Mouse (Mus musculus) kidney, embryonic 16.5 days (tissue): ENCODE results near the gene Phyhd1. TPM values are rescaled to one million over a fixed set of nuclear protein-coding genes. Genes with fewer than 3 reads are reported as not detected.
A peak's percentile ranks its signal among the peaks of the same experiment; 100 is the strongest.

Experiments used
- ATAC-seq: fragments of 200-750 bp; cut with Nextera tagmentation; 2 replicates; pipeline ENCODE4 v1.8.0; 2017; ENCODE audit warnings: moderate TSS enrichment; ENCODE audit not compliant: low FRiP score, low TSS enrichment
- H3K27ac ChIP-seq: fragments of 300-500 bp; sonication (generic); 2 replicates; pipeline ENCODE4 v1.5.1; 2014; ENCODE audit warnings: low read length
- H3K27me3 ChIP-seq: fragments of 300-500 bp; sonication (generic); 2 replicates; pipeline ENCODE4 v1.6.1; 2014; ENCODE audit warnings: low read length, control low read depth, mixed read lengths; ENCODE audit not compliant: insufficient read depth
- H3K36me3 ChIP-seq: fragments of 300-500 bp; sonication (generic); 2 replicates; pipeline ENCODE4 v1.6.1; 2014; ENCODE audit warnings: low read length, control low read depth, mixed read lengths; ENCODE audit not compliant: insufficient read depth
- H3K4me1 ChIP-seq: fragments of 300-500 bp; sonication (generic); 2 replicates; pipeline ENCODE4 v1.6.1; 2014; ENCODE audit warnings: low read length, control low read depth, mixed read lengths; ENCODE audit not compliant: insufficient read depth
- H3K4me2 ChIP-seq: fragments of 300-500 bp; sonication (generic); replicated peaks from 2 replicates; pipeline ENCODE4 v1.6.1; 2014; ENCODE audit warnings: low read depth, low read length
- H3K4me3 ChIP-seq: fragments of 300-500 bp; sonication (generic); 2 replicates; pipeline ENCODE4 v1.5.1; 2014; ENCODE audit warnings: mild to moderate bottlenecking, low read length
- H3K9ac ChIP-seq: fragments of 300-500 bp; sonication (generic); replicated peaks from 2 replicates; pipeline ENCODE4 v1.6.1; 2014; ENCODE audit warnings: low read length
- H3K9me3 ChIP-seq: fragments of 300-500 bp; sonication (generic); 2 replicates; pipeline ENCODE4 v1.6.1; 2016; ENCODE audit warnings: low read length, control low read depth
- whole genome bisulfite sequencing: fragments of 180-500 bp; shearing (Covaris S2); extraction: QIAGEN DNeasy Blood & Tissue Kit; methylation state at CpG from one replicate; pipeline ENCODE4 v1.1.7; 2014; 5-methylcytosine and 5-hydroxymethylcytosine counted together
- polyA plus RNA-seq: library from polyadenylated mRNA; unstranded; fragments of >200 nt; fragmentation: Nextera tagmentation; extraction: Ambion mirVana; gene quantifications from 2 replicates; pipeline ENCODE4 v1.2.1, GENCODE M21; 2015

Gene Phyhd1
- polyA plus RNA-seq, 1 experiment from 2014 or later: 16.0 TPM

DNA sequence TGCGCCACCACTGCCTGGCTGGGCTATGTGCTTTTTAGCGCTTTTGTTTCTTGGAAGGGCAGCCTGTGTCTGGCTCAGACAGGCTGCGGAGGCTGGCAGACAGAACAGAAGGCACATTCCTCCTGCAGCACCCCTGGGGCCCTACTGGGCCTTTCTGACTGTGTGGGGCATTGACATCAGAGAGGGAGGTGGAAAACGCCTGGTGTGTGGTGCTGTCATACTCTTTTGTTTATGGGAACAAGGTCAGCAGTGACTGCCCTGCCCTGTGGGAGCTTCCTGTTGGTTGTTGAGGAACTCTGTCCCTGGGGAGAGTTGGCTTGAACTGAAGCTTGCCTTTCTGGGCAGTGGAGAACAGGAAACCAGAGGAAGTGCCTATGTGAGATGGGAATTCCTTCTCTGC is 23.5 kb upstream of the Phyhd1 start:
- no peaks in the 10 kb centered on the region for H3K27me3 ChIP-seq
- H3K4me1 ChIP-seq: peaks cover 32% of the 10 kb centered on the region
- 36% methylated on average over 4 of the region's 4 CpGs for WGBS
- peak overlapping the region; percentile 44; the same call in 1 of the 2 replicates for H3K27ac ChIP-seq
- H3K4me2 ChIP-seq: no peak overlapping the region
- peaks cover 24% of the 10 kb centered on the region for H3K36me3 ChIP-seq
- no peak overlapping the region for H3K9ac ChIP-seq
- no peak overlapping the region for H3K4me3 ChIP-seq
- H3K9me3 ChIP-seq: no peaks in the 10 kb centered on the region
- ATAC-seq: peak; percentile 50

DNA sequence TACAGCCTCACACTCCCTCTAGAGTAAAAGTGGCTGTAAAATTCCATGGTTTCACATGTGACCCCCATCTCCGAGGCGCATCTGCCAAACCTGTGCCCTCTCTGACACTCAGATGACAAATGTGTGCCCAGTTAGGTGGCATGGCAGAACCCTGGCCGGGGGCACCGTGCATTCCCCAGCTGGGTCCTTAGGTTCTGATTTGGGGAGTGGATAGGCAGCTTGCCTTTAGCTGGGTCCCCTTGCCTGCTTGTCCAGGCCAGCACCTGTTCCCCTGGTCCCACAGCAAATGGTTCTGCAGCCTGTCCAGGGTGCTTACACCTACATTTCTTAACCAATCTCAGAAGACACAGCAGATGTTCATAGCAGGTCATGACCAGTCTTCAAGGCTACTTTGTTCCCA is 22.6 kb upstream of the Phyhd1 start:
- Histone ChIP-seq H3K36me3 (peaks cover 30% of the 10 kb centered on the region), H3K27me3 (no peaks in the 10 kb centered on the region), H3K9me3 (no peaks in the 10 kb centered on the region), H3K4me1 (peaks cover 30% of the 10 kb centered on the region), H3K4me3 (no peak overlapping the region), H3K4me2 (no peak overlapping the region), H3K27ac (peak overlapping the region; percentile 44; the same call in 1 of the 2 replicates), H3K9ac (no peak overlapping the region)
- ATAC-seq: no peak
- 79% methylated on average over 4 of the region's 4 CpGs for WGBS

DNA sequence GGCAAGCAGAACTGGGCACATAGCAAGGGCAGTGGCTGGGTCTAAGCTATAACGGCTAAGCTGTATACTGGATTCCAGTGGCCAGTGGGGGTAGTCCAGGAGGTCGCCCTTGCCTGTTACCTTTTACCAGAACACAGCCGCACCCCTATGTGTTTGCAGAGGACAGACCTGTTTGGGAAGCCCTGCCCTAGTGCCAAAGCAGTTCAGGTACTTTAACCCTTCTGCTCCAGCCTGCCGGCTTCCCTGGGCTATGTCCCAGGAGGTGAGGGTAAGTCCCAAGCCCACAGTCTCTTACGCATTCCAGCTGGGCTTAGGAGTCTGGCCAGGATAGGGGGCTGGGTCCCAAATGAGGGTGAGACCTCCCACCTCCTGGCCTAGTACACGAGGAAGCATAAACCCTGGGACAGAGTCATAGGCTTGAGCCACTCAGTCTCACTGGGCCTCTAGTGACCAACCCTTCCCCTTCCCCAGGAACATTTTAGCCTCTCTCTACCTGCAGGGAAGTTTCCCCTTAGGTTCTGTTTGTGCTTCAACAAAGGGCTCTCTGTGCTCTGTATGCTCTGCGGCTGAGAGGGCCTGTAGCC is 21.3 kb upstream of the Phyhd1 start:
- Histone ChIP-seq H3K4me3 (no peak overlapping the region), H3K4me2 (no peak overlapping the region), H3K9me3 (no peaks in the 10 kb centered on the region), H3K27ac (peak overlapping the region; percentile 43; the same call in 1 of the 2 replicates), H3K36me3 (peaks cover 31% of the 10 kb centered on the region), H3K27me3 (no peaks in the 10 kb centered on the region), H3K9ac (no peak overlapping the region), H3K4me1 (peaks cover 17% of the 10 kb centered on the region)
- no peak for ATAC-seq
- WGBS: 65% methylated on average over 7 of the region's 7 CpGs

DNA sequence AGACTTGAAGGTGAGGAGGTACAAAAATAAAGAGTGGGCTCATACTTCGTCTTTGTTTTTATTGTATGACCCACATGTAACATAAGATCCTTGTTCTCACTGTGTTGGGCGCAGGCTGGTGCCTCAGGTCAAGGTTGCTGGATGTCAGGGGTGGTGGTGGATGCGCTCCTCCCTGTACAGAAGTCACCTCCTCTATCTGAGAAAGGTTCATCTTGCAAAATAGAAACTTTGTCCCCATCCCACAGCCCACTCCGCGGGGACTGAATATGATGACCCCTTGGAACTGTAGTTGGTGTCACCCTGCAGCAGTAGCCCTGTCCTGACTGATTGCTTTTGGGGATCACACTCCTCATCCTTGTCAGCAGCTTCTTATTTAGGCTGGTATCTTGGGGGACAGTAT is 19.0 kb upstream of the Phyhd1 start:
- H3K36me3 ChIP-seq: peaks cover 15% of the 10 kb centered on the region

DNA sequence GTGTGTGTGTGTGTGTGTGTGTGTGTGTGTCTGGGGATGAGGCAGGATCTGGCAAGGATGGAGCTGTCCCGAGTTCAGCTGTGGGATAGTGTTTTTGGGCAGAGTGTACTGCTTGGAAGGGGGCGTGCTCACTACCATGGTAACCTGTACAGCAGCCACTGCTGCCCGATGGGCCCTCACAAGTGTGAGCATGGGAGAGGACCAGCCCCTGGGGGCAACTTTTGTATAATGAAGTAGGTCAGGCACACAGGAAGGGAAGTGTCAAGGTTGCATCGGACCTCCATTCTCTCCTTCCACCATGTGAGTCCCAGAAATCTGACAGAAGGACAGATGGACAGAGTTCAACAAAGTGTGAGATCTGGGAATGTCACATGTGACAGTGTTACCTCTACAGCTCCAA is 18.3 kb upstream of the Phyhd1 start:
- Histone ChIP-seq H3K4me2 (no peak overlapping the region), H3K27ac (no peak overlapping the region), H3K4me1 (peaks cover 14% of the 10 kb centered on the region), H3K27me3 (no peaks in the 10 kb centered on the region), H3K9me3 (no peaks in the 10 kb centered on the region), H3K36me3 (peaks cover 14% of the 10 kb centered on the region), H3K4me3 (no peak overlapping the region), H3K9ac (no peak overlapping the region)
- 59% methylated on average over 4 of the region's 4 CpGs for WGBS
- ATAC-seq: no peak

More for the DNA sequence above, 19.0 kb upstream of the Phyhd1 start:
- H3K4me1 ChIP-seq: peaks cover 18% of the 10 kb centered on the region
- ATAC-seq: no peak
- H3K4me3 ChIP-seq: no peak overlapping the region
- no peaks in the 10 kb centered on the region for H3K27me3 ChIP-seq
- H3K4me2 ChIP-seq: no peak overlapping the region
- no peak overlapping the region for H3K27ac ChIP-seq
- no peak overlapping the region; the same call in 1 of the 2 replicates for H3K9ac ChIP-seq
- WGBS: 64% methylated on average over 5 of the region's 5 CpGs
- H3K9me3 ChIP-seq: no peaks in the 10 kb centered on the region

DNA sequence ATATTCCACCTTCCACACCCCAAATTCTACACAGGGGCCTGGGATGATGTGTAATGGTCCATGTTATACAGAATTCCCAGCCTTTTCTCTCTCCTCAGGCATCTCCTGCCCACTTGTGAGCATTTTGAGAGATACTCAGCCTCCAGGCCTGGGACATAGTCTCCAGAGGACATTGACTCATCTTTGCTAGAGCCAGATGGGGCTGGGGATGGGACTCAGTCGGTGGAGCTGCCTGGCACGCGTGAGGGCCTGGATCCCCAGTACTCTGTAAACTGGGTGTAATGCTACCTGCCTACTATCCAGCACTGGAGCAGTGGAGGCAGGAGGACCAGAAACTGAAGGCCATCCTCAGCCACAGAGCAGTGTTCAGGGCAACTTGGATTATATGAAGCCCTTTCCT is 16.8 kb upstream of the Phyhd1 start:
- ATAC-seq: no peak
- Histone ChIP-seq H3K9ac (no peak overlapping the region), H3K36me3 (peaks cover 12% of the 10 kb centered on the region), H3K27ac (no peak overlapping the region), H3K4me3 (no peak overlapping the region), H3K27me3 (no peaks in the 10 kb centered on the region), H3K4me2 (no peak overlapping the region), H3K9me3 (no peaks in the 10 kb centered on the region), H3K4me1 (peaks cover 10% of the 10 kb centered on the region)
- whole genome bisulfite sequencing: 90% methylated on average over 3 of the region's 3 CpGs

DNA sequence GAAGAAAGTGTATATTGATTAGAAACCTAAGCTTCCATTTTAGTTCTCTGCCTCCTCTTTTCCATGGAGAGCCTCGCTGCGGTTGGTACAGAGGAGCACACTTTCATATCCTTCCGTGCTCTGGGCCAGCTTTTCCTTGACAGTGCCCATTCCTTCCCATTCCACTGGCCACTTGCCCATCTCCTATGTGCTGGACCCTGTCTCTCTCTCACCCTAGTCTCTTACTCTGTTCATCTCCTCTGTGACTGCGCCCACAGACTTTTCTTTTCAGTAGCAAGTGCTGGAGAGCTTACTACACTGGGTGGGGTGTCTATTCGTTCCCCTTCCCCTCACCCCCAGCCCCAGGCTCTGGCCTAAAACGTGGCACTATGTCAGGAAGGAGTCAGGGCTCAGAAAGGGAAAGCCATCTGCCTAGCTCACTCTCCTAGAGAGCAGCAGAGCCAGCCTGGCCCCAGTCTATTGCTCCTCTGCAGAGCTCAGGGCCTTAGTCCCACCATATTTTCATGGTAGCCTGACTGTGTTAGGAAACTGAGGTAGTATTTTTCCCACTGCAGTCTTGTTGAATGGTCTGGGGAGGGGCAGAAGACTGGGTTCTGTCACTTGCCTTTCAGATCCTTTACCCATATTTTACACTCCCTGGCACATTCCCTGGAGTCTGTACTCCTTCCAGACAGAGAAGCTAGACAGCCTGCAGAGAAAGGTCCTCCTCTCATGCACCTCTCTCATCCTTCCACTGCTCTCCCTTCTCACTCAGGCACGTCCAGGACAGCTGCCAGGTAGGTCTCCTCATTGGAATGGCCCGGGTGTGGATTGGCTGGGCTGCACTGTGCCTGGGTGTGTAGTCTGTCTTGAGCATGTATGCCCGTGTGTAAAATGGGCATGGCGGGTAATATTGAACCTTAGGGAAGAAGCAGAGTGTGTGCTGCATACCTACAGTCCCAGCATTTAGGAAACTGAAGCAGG is 15.6 kb upstream of the Phyhd1 start:
- WGBS: 86% methylated on average over 10 of the region's 10 CpGs
- Histone ChIP-seq H3K4me2 (no peak overlapping the region), H3K36me3 (peaks cover 10% of the 10 kb centered on the region), H3K4me3 (no peak overlapping the region), H3K27me3 (no peaks in the 10 kb centered on the region), H3K27ac (no peak overlapping the region), H3K9me3 (no peaks in the 10 kb centered on the region), H3K4me1 (peaks cover 4% of the 10 kb centered on the region), H3K9ac (no peak overlapping the region)
- no peak for ATAC-seq

DNA sequence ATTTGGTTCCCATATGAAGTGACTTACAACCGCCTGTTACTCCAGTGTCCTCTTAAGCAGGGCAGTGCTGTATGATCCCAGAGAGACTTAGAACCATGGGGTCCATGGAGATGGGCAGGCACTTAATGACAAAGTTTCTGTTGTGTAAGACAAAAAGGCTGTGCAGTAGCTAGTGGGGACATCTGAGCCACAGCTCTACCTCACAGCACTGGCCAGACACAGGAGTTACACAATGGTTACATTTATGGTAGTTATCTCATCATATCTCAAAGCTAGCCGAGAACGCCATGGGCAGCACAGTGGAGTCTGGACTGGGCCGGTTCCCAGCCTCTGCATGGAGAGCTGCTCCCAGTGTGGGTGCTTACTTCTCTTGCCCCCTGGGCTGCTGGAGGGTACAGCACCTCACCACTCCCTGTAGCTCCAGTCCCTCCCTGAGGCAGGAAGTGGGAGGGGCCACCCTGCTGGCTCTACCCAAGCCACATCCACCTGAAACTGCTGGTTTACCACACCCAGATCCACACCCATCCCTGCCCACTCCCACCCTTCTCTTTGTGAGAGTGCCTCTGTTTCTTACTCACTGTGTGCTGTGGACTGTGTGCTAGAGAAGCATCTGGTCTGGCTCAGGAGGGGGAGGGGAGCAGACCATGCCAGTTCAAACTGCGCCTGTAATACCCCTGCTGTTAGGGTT is 14.4 kb upstream of the Phyhd1 start:
- 72% methylated on average over 5 of the region's 5 CpGs for WGBS
- H3K4me2 ChIP-seq: no peak overlapping the region
- no peaks in the 10 kb centered on the region for H3K9me3 ChIP-seq
- H3K27me3 ChIP-seq: no peaks in the 10 kb centered on the region
- peaks cover 21% of the 10 kb centered on the region for H3K36me3 ChIP-seq
- peak; percentile 88 for ATAC-seq
- no peak overlapping the region for H3K4me3 ChIP-seq
- no peak overlapping the region for H3K9ac ChIP-seq
- peak overlapping the region; percentile 66 for H3K27ac ChIP-seq
- peaks cover 4% of the 10 kb centered on the region for H3K4me1 ChIP-seq

DNA sequence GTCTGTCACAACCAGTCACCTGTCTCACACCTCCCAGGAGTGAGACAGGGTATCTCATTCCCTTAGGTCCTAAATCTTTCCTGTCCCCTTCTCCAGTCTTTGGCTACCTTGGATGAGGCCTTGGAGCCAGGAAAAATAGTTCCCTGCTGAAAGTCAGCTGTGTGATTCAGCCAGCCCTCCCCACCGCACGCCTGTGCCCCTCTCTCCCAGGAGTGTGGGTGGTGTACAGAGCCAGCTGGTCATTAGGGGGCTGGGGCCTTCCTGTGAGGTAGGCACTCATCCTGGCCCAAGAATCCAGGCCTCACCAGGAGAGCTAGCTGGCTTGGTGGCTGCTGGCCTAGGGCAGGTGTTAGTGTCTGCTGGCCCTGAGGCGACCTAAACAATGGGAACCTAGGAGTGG is 13.5 kb upstream of the Phyhd1 start:
- Histone ChIP-seq H3K4me1 (peaks cover 4% of the 10 kb centered on the region), H3K4me2 (no peak overlapping the region), H3K27me3 (no peaks in the 10 kb centered on the region), H3K9me3 (no peaks in the 10 kb centered on the region), H3K36me3 (peaks cover 31% of the 10 kb centered on the region), H3K4me3 (no peak overlapping the region), H3K9ac (no peak overlapping the region), H3K27ac (peak overlapping the region; percentile 66; the same call in 1 of the 2 replicates)
- WGBS: 56% methylated on average over 3 of the region's 3 CpGs
- ATAC-seq: no peak
